Mouse (Mus musculus): ENCODE measurements around the gene Fcho1. TPM values are rescaled to one million over a fixed set of nuclear protein-coding genes. Genes with fewer than 3 reads are reported as not detected.
A peak's percentile ranks its signal among the peaks of the same experiment; 100 is the strongest.
"Not testable (repeated sequence)": the region's sequence is repeated elsewhere in the genome, so short reads cannot be mapped to it uniquely, and the experiment has no call there.

Gene Fcho1
- total RNA-seq, 1 experiment from 2014 or later, result 2.2 TPM

DNA sequence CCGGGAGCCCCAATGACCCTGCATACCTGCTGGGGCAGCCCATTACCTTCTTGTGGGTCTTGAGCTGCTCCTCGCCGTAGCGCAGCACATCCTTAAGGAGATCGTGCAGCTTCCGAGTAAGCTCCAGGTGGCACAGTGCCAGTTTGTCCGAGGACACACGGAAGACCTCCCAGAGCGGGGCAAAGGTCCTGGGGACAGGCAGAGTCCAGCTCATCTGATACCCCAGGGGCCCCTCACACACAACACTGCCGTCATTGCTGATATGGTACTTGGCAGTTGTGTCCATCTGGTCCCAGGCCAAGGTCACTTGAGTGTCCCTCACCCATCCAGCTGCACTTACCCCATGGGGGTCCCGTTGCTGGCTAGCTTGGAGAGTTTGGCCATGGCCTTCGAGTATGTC lies 8.4 kb downstream of the Fcho1 start:
- no peak for DNase-seq

DNA sequence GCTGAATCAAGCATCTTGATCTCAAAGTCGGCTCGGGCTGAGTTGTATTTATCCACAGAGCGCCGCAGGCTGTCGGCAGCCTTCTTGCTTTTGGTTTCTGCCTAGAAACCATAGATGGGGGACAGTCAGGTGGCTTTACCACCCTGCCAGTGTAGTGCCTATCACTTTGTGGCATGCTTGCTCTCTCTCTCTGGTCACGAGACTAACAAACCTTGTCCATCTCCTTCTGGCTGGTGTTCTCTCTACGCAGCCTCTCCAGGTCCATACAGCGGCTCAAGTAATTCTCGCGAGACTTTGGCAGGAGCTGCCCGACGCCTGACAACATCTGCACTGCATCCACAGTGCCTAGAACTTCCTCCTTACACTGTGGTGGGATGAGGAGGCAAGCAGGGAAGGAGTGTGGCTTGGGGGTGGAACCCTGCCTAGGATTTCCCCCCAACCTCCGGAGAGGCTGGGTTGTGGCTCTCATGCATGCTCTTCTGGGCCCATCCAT lies 8.9 kb downstream of the Fcho1 start:
- no peak for DNase-seq

DNA sequence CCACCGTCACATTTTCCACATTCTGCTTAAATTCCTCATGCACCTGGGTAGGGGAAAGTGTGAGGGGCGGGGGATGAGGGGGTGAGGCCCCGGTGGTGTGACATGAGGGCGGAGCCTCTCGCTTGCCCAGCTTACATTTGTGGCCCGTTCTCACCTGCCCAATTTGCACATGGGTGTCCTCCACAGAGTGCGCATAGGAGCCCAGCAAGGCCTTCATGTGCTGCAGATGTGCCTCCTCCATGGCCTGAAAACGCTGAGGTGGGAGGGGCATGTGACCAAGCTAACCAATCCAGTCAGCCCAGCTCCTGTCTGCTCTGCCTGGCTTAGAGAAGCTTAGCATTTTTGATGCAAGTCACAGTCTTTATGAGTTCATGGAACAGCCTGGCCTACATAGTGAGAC lies 10.0 kb downstream of the Fcho1 start:
- no peak for DNase-seq

DNA sequence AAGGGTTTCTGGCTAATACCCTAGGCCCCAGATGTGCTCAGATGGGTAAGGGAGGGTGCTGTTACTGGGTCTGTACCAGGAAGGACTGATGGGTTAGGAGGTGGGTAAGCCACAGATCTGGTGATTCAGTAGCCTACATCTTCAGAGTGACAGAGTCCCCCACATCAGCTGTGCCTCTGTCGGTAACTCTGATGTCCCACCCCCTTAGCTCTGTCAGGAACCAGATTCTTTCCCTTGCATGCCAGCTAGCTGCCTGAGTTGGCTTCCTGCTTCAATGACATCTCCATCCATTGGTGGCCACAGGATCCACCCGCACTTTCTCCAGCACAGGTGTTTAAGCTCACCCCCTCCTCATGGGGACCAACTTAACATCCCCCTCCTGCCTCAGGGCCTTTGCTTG lies 13.9 kb downstream of the Fcho1 start:
- DNase-seq, result no peak

- peak; percentile 80 for DNase-seq
Observed at GRCm38 (mm10) chr8:71709800-71710446, 15.6 kb downstream of the Fcho1 start.

DNA sequence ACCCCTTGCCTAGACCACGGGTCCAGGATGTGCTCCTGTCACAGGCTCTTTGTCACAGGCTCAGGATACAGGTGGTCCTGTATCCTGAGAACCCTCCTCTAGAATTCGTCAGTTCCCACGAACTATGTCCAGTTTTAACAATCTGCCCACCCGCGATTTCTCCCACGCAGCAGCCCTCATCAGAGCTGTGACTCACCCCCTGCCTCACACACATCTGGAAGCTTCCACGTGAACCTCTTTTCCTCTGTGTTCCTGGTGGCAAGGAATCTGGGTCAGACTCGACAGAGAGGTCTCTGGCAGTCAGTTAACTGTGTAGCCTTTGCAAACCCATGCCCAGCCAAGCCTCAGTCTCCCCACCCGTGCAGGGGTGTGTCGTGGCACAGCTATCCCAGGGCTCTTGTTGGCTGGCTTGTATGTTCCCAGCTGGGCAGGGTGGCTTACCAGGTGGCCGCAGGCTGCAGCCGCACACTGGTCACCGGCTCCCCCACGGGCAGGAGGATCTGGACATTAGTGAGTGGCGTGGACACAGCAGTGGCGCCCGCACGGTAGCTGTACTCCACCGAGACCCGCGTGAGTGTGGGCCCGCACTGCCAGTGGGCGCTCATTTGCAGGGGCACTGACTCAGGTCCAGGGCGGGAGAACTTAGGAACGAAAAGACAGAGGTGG lies 16.2 kb downstream of the Fcho1 start:
- no peak for DNase-seq

- DNase-seq, result peak; percentile 45
Observed at GRCm38 (mm10) chr8:71707874-71708273, 17.6 kb downstream of the Fcho1 start.

DNA sequence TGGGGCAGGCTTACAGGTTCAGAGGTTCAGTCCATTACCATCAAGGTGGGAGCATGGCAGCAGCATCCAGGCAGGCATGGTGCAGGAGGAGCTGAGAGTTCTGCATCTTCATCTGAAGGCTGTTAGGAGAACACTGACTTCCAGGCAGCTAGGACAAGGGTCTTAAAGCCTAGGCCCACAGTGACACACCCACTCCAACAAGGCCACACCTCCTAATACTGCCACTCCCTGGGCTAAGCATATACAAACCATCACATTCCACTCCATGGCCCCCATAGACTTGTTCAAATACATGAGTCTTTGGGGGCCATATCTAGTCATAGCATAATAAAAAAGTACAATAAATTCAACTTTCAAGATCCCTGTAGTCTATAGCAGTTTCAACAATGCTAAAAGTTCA lies 22.1 kb downstream of the Fcho1 start:
- not testable (repeated sequence) for DNase-seq

DNA sequence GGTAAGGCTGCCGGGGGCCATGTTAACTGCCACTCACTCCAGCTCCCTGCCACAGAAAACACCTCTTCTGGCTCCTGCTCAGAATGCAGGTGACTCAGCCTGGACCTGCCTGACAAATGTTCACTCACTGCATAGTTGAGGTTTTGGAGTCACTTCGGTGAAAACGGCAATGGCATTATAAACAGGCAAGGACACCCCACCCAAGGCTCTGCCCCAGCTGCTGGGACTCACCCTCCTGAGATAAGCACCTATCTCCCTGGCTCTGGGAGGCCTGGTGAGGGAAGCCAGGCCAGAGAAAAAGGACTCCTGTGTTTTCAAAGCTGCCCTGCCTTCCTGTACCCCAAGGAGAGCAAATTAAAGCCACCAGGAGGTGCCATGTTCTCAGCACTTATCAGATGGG lies 22.6 kb downstream of the Fcho1 start:
- no peak for DNase-seq

- DNase-seq, result no peak
Observed at GRCm38 (mm10) chr8:71702087-71702432, 23.5 kb downstream of the Fcho1 start.

- DNase-seq, result no peak
Observed at GRCm38 (mm10) chr8:71701414-71702086, 24.0 kb downstream of the Fcho1 start, which contains the start of gene B3gnt3. Gene B3gnt3, minus strand, starts transcription at chr8:71701789.

DNA sequence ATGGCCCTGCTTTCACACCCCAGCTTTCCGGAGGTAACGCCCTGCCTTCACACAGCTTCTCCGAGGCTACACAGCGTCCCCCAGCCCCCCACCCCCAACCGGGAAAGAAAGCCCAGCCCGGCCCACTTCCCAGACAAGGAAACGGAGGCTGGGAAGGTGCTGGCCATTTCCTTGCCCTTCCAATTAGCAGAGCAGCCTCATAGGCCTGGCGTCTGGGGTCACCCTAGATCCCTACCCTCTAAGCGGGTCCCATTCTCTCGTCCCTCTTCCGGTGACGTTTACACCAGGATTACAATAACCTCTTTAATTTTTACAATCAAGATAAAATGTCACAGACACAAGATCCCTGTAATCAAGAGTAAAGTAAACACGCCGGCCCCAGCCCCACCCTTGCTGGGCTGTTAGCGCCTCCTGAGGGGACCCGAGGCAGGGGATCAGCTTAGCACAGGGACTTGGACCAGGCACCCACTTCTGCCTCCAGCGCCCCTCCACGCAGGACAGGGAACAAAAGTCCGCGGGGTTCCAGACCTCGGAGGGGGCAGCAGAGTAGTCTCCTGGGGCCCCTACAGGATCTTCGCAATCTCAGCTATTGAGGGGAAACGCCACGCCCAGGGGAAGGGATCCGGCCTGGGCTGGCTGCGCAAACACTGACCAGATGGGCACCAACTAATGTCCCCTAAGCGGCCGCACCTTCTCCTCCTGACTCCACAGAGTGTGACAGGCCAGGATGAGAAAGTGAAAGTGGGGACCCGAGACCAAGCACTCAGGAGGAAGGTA lies 24.8 kb downstream of the Fcho1 start:
- DNase-seq, result no peak

- DNase-seq, result not testable (repeated sequence)
Observed at GRCm38 (mm10) chr8:71695456-71695855, 30.1 kb downstream of the Fcho1 start.

DNA sequence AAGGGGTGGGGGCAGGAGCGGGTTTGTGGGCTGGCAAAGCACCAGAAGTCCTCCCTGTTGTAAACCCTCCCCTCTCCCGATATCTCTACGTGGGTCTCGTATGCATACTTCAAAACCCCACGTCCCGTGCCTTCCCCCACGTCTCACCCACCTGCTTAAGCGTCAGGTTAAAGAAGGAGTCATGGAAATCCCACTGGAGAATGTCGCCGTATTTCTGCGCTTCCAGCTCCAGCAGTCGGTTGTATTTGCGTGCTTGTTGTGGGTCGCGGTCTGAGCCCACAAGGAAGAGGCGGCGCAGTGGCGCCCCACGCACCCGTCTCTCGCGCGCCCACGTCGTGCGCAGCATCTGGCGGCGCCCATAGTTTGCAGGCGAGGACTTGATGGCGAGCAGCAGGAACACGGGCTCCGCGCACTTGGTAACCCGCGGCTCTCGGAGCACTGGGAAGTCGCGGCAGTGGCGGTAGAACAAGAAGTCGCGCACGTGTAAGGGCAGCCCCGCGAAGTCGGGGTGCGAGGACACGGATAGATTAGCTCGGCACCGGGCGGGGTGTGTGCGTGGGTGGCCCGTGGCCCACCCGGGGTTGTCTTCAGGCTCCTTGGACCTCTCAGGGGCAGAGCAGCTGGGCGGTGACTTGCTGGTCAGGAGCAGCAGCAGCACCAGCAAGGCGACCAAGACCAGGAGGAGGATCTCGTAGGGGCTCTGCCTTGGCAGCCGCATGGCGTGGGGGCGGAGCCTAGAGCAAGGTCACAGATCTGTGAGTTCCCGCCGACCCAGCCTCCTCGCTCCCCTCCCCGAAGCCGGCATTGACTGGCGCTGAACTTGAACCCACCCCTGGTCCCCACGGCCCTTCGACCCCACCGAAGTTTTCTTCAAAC lies 32.1 kb downstream of the Fcho1 start:
- DNase-seq, result no peak

DNA sequence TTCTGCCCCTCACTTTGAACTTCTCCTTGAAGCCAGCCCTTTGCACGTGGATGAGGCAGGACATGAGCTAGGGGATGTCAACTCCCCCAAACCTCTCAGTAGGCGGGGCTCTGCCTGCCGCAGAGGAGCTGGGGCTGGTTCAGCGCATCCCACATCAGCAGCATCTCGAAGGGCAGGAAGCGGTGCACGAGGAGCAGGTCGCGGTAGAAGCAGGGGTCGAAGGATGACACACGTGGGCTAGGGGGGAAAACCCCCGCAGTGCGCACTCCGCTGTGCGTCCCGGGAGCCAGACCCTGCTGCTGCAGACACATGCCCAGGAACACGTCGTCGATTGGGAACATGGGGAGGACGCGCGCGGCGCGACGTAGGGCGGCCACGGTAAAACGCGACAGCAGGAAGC lies 33.0 kb downstream of the Fcho1 start:
- DNase-seq, result no peak

GRCm38 (mm10) chr8:71689028-71689427 lies 36.5 kb downstream of the Fcho1 start, which contains the start of gene Insl3:
Gene Insl3, plus strand, starts transcription at chr8:71689214.
- no peak for DNase-seq

DNA sequence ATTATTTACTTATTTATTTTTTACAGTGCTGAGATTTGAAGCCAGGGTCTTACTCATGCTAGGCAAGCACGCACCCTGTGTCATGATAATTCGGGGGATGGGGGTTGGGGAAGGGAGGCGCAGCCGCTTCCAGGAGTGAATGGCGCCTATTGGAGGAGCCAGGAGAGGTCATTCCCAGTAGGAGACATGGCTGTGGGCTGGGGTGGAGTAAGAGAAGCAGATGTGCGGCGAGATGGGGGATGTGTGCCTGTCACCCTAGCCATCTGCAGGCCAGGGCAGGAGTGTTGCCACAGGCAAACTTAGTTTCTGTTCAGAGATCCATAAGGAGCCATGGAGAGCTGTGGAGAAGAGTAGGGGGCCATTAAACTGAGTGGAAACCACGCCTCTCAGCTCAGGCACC lies 37.9 kb downstream of the Fcho1 start:
- no peak for DNase-seq

DNA sequence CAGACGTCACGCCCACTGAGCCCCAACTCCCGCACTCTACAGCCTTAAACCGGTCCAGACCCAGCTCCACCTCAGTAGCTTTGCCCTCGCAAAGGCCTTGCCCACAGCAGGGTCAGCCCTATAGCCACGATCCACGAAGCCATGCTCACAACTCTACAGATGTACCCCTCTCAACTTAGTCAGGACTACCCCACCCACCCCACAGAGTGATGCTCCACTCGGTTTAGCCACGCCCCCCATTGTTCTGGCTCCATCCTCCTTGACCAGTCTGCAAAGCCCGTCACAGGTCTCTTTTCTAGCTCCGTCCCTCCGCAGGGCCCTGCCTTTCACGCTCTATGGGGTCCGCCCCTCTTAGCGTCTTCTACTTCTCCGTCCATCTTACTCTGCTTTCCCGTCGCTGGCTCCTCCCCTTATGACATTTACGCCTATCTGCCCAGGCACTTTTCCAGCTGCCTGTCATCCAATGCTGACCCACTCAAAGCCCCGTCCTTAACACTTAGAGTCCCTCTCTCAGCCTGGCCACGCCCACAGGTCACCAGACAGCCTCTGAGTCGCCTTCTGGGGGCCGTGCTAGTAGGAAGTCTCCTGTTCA lies 39.3 kb downstream of the Fcho1 start:
- no peak for DNase-seq

- no peak for DNase-seq
Observed at GRCm38 (mm10) chr8:71685573-71685972, 39.9 kb downstream of the Fcho1 start.

DNA sequence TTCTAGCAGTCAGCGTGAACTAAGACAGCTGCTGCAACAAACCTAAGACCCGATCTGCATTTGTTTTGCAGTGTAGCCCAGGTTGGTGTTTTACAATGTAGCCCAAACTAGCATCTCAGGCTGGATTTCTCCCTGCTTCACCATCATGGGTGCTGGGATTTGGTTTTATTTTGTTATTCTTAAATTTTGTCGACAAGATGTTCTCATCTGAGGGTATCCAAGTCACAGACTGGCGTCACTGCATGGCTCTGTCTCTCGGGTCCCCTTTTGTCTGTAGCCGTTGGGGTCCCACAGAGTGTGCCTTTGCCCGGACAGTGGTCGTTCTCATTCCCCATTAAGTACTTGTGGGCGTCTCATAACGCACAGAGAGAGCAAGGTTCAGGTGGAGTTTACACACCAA lies 40.8 kb downstream of the Fcho1 start:
- DNase-seq, result no peak

DNA sequence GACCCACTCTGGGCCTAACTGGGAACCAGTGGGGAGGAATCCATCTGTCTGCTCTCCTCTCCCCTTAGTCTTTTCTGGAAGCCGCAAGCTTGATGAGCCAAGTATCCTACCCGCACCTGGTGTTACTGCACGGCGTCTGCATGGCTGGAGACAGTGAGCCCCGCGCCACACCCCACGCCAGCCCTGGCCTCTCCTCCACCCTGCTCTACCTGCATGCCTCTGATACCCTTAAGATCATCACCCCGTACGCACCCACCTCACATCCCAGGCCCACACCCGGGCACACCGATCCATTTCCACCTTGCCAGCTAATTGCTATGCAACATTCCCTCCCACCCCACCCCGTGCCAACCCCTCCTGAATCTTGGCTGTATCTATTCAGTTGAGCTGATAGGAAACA lies 42.7 kb downstream of the Fcho1 start:
- no peak for DNase-seq
